Mouse (Mus musculus): Measurements from ENCODE around the gene Btbd17. TPM values are rescaled to one million over a fixed set of nuclear protein-coding genes. Genes with fewer than 3 reads are reported as not detected.
A peak's percentile ranks its signal among the peaks of the same experiment; 100 is the strongest.

The Btbd17 gene
- polyA plus RNA-seq, 1 experiment from 2014 or later = 47.3 TPM

GRCm38 (mm10) chr11:114809371-114809770 is 13.6 kb upstream of the Btbd17 start:
- no peak for ATAC-seq (replicated peaks; ENCODE audit: low FRiP score)
- Histone ChIP-seq H3K9ac (ENCODE audit: low read length) (no peak overlapping the region), H3K4me2 (ENCODE audit: low read depth, low read length, severe bottlenecking) (no peak overlapping the region), H3K4me1 (replicated peaks; ENCODE audit: control insufficient read depth, insufficient read depth, low read length) (peaks cover 9% of the 10 kb centered on the region; the same call in 1 of the 2 replicates), H3K9me3 (ENCODE audit: control insufficient read depth, low read length) (no peaks in the 10 kb centered on the region), H3K36me3 (ENCODE audit: control insufficient read depth, insufficient read depth, low read length) (no peaks in the 10 kb centered on the region), H3K4me3 (ENCODE audit: low read depth, low read length) (no peak overlapping the region), H3K27ac (ENCODE audit: low read depth, low read length) (no peak overlapping the region), H3K27me3 (ENCODE audit: control insufficient read depth, insufficient read depth, low read length) (no peaks in the 10 kb centered on the region)
- no peak for DNase-seq (ENCODE audit: low spot score)
- WGBS = 74% methylated on average over 1 of the region's 1 CpGs

GRCm38 (mm10) chr11:114807686-114808427 is 12.1 kb upstream of the Btbd17 start:
- Histone ChIP-seq H3K9ac (ENCODE audit: low read length) (no peak overlapping the region), H3K27ac (ENCODE audit: low read depth, low read length) (no peak overlapping the region)
- 19% methylated on average over 14 of the region's 14 CpGs for WGBS

GRCm38 (mm10) chr11:114807025-114807424 is 11.3 kb upstream of the Btbd17 start:
- Histone ChIP-seq H3K9ac (ENCODE audit: low read length) (no peak overlapping the region), H3K9me3 (ENCODE audit: control insufficient read depth, low read length) (no peaks in the 10 kb centered on the region), H3K4me1 (replicated peaks; ENCODE audit: control insufficient read depth, insufficient read depth, low read length) (peaks cover 16% of the 10 kb centered on the region; the same call in 1 of the 2 replicates), H3K36me3 (ENCODE audit: control insufficient read depth, insufficient read depth, low read length) (no peaks in the 10 kb centered on the region), H3K4me3 (ENCODE audit: low read depth, low read length) (no peak overlapping the region), H3K4me2 (ENCODE audit: low read depth, low read length, severe bottlenecking) (no peak overlapping the region), H3K27me3 (ENCODE audit: control insufficient read depth, insufficient read depth, low read length) (no peaks in the 10 kb centered on the region), H3K27ac (ENCODE audit: low read depth, low read length) (no peak overlapping the region)
- ATAC-seq (replicated peaks; ENCODE audit: low FRiP score) (no peak), DNase-seq (ENCODE audit: low spot score) (no peak)
- 65% methylated on average over 2 of the region's 2 CpGs for WGBS

More at GRCm38 (mm10) chr11:114807686-114808427, 12.1 kb upstream of the Btbd17 start:
- H3K9me3 ChIP-seq (ENCODE audit: control insufficient read depth, low read length) = no peaks in the 10 kb centered on the region
- H3K4me3 ChIP-seq (ENCODE audit: low read depth, low read length) = no peak overlapping the region
- H3K4me1 ChIP-seq (replicated peaks; ENCODE audit: control insufficient read depth, insufficient read depth, low read length) = peaks cover 16% of the 10 kb centered on the region; the same call in 1 of the 2 replicates
- no peaks in the 10 kb centered on the region for H3K36me3 ChIP-seq (ENCODE audit: control insufficient read depth, insufficient read depth, low read length)
- H3K27me3 ChIP-seq (ENCODE audit: control insufficient read depth, insufficient read depth, low read length) = no peaks in the 10 kb centered on the region
- no peak overlapping the region for H3K4me2 ChIP-seq (ENCODE audit: low read depth, low read length, severe bottlenecking)
- DNase-seq (ENCODE audit: low spot score) (no peak), ATAC-seq (replicated peaks; ENCODE audit: low FRiP score) (peak; percentile 39; the same call in 1 of the 2 replicates)

GRCm38 (mm10) chr11:114803990-114804389 is 8.2 kb upstream of the Btbd17 start:
- H3K4me3 ChIP-seq (ENCODE audit: low read depth, low read length) = no peak overlapping the region
- no peak overlapping the region for H3K4me2 ChIP-seq (ENCODE audit: low read depth, low read length, severe bottlenecking)
- H3K4me1 ChIP-seq (replicated peaks; ENCODE audit: control insufficient read depth, insufficient read depth, low read length) = peaks cover 16% of the 10 kb centered on the region; the same call in 1 of the 2 replicates
- no peak overlapping the region for H3K9ac ChIP-seq (ENCODE audit: low read length)
- H3K27me3 ChIP-seq (ENCODE audit: control insufficient read depth, insufficient read depth, low read length) = no peaks in the 10 kb centered on the region
- no peaks in the 10 kb centered on the region; the same call in 1 of the 2 replicates for H3K9me3 ChIP-seq (ENCODE audit: control insufficient read depth, low read length)
- H3K36me3 ChIP-seq (ENCODE audit: control insufficient read depth, insufficient read depth, low read length) = no peaks in the 10 kb centered on the region
- ATAC-seq (replicated peaks; ENCODE audit: low FRiP score) (peak; percentile 19; the same call in 1 of the 2 replicates), DNase-seq (ENCODE audit: low spot score) (no peak)
- WGBS = 20% methylated on average over 8 of the region's 8 CpGs
- H3K27ac ChIP-seq (ENCODE audit: low read depth, low read length) = no peak overlapping the region

GRCm38 (mm10) chr11:114802540-114803267 is 7.0 kb upstream of the Btbd17 start:
- Histone ChIP-seq H3K4me3 (ENCODE audit: low read depth, low read length) (no peak overlapping the region), H3K9me3 (ENCODE audit: control insufficient read depth, low read length) (no peaks in the 10 kb centered on the region; the same call in 1 of the 2 replicates), H3K27ac (ENCODE audit: low read depth, low read length) (no peak overlapping the region), H3K36me3 (ENCODE audit: control insufficient read depth, insufficient read depth, low read length) (no peaks in the 10 kb centered on the region), H3K4me2 (ENCODE audit: low read depth, low read length, severe bottlenecking) (no peak overlapping the region), H3K4me1 (replicated peaks; ENCODE audit: control insufficient read depth, insufficient read depth, low read length) (peaks cover 14% of the 10 kb centered on the region; the same call in 1 of the 2 replicates), H3K9ac (ENCODE audit: low read length) (no peak overlapping the region), H3K27me3 (ENCODE audit: control insufficient read depth, insufficient read depth, low read length) (no peaks in the 10 kb centered on the region)
- ATAC-seq (replicated peaks; ENCODE audit: low FRiP score) (no peak), DNase-seq (ENCODE audit: low spot score) (no peak)
- 70% methylated on average over 15 of the region's 15 CpGs for WGBS

GRCm38 (mm10) chr11:114801906-114802305 is 6.2 kb upstream of the Btbd17 start:
- Histone ChIP-seq H3K9me3 (ENCODE audit: control insufficient read depth, low read length) (no peaks in the 10 kb centered on the region; the same call in 1 of the 2 replicates), H3K9ac (ENCODE audit: low read length) (no peak overlapping the region), H3K27ac (ENCODE audit: low read depth, low read length) (no peak overlapping the region), H3K4me1 (replicated peaks; ENCODE audit: control insufficient read depth, insufficient read depth, low read length) (peaks cover 7% of the 10 kb centered on the region), H3K36me3 (ENCODE audit: control insufficient read depth, insufficient read depth, low read length) (no peaks in the 10 kb centered on the region), H3K4me2 (ENCODE audit: low read depth, low read length, severe bottlenecking) (no peak overlapping the region), H3K4me3 (ENCODE audit: low read depth, low read length) (no peak overlapping the region), H3K27me3 (ENCODE audit: control insufficient read depth, insufficient read depth, low read length) (no peaks in the 10 kb centered on the region)
- ATAC-seq (replicated peaks; ENCODE audit: low FRiP score) = no peak
- 85% methylated on average over 1 of the region's 1 CpGs for WGBS
- no peak for DNase-seq (ENCODE audit: low spot score)

- Histone ChIP-seq H3K9ac (ENCODE audit: low read length) (no peak within 1 kb of the TSS), H3K27me3 (ENCODE audit: control insufficient read depth, insufficient read depth, low read length) (peaks cover 4% of the 10 kb centered on the region), H3K4me3 (ENCODE audit: low read depth, low read length) (no peak within 1 kb of the TSS), H3K27ac (ENCODE audit: low read depth, low read length) (no peak within 1 kb of the TSS), H3K9me3 (ENCODE audit: control insufficient read depth, low read length) (no peaks in the 10 kb centered on the region; the same call in 1 of the 2 replicates), H3K4me2 (ENCODE audit: low read depth, low read length, severe bottlenecking) (no peak within 1 kb of the TSS), H3K36me3 (ENCODE audit: control insufficient read depth, insufficient read depth, low read length) (no peaks in the 10 kb centered on the region), H3K4me1 (replicated peaks; ENCODE audit: control insufficient read depth, insufficient read depth, low read length) (peaks cover 23% of the 10 kb centered on the region)
- ATAC-seq (replicated peaks; ENCODE audit: low FRiP score) (no peak), DNase-seq (ENCODE audit: low spot score) (no peak)
- 93% methylated on average over 3 of the region's 3 CpGs for WGBS
Measured at GRCm38 (mm10) chr11:114798624-114799023, 2.9 kb upstream of the Btbd17 start, which contains the start of gene Gpr142. Gpr142 (plus strand) TSS chr11:114798924.

GRCm38 (mm10) chr11:114797981-114798380 is 2.2 kb upstream of the Btbd17 start:
- no peak overlapping the region for H3K4me2 ChIP-seq (ENCODE audit: low read depth, low read length, severe bottlenecking)
- H3K9ac ChIP-seq (ENCODE audit: low read length) = no peak overlapping the region
- H3K27ac ChIP-seq (ENCODE audit: low read depth, low read length) = no peak overlapping the region
- peaks cover 8% of the 10 kb centered on the region for H3K27me3 ChIP-seq (ENCODE audit: control insufficient read depth, insufficient read depth, low read length)
- no peak for ATAC-seq (replicated peaks; ENCODE audit: low FRiP score)
- no peaks in the 10 kb centered on the region; the same call in 1 of the 2 replicates for H3K9me3 ChIP-seq (ENCODE audit: control insufficient read depth, low read length)
- 93% methylated on average over 3 of the region's 3 CpGs for WGBS
- no peaks in the 10 kb centered on the region for H3K36me3 ChIP-seq (ENCODE audit: control insufficient read depth, insufficient read depth, low read length)
- H3K4me1 ChIP-seq (replicated peaks; ENCODE audit: control insufficient read depth, insufficient read depth, low read length) = peaks cover 25% of the 10 kb centered on the region
- DNase-seq (ENCODE audit: low spot score) = no peak
- H3K4me3 ChIP-seq (ENCODE audit: low read depth, low read length) = no peak overlapping the region
